Mouse (Mus musculus): ENCODE data around the gene Prdx1. TPM values are rescaled to one million over a fixed set of nuclear protein-coding genes. Genes with fewer than 3 reads are reported as not detected.

The Prdx1 gene
- polyA plus RNA-seq, 1 experiment = 971 TPM

DNA sequence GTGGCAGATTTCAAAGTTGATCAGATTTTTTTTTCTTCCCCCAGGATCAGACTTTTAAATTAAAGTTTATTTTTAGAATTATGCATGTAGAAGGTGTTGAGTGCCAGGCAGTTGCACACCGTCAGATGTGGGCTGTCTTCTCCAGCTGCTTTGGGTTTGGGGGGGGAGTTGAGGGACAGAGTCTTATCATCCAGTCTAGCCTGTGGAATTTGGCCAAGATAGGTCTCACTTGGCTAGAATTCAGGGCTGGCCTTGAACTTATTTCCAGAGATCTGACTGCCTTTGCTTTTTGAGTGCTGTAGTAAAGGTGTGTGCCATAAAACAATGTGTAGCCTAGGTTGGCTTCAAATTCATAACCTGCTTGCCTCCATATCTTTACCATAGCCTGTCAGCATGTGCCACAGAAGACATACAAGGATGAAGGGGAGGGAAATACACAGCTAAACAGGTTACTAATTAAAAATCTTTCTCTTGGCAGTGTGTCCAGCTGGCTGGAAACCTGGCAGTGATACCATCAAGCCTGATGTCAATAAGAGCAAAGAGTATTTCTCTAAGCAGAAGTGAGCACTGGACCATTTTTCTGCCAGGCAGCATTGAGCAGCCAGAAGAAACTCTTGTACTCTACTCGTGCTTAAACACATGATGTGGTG is 13.5 kb downstream of the Prdx1 start:
- no peak overlapping the region for H3K27ac ChIP-seq (replicated peaks; ENCODE audit: low read depth, low read length)

GRCm38 (mm10) chr4:116700964-116701363 is 15.6 kb downstream of the Prdx1 start:
- H3K4me1 ChIP-seq (ENCODE audit: control insufficient read depth, insufficient read depth, insufficient read length, low read length) = no peaks in the 10 kb centered on the region
- H3K4me3 ChIP-seq (ENCODE audit: insufficient read depth, low read depth, low read length) = no peak overlapping the region
- H3K27ac ChIP-seq (replicated peaks; ENCODE audit: low read depth, low read length) = no peak overlapping the region

More for the DNA sequence above, 13.5 kb downstream of the Prdx1 start:
- H3K4me3 ChIP-seq (ENCODE audit: insufficient read depth, low read depth, low read length) = no peak overlapping the region
- no peaks in the 10 kb centered on the region for H3K4me1 ChIP-seq (ENCODE audit: control insufficient read depth, insufficient read depth, insufficient read length, low read length)

DNA sequence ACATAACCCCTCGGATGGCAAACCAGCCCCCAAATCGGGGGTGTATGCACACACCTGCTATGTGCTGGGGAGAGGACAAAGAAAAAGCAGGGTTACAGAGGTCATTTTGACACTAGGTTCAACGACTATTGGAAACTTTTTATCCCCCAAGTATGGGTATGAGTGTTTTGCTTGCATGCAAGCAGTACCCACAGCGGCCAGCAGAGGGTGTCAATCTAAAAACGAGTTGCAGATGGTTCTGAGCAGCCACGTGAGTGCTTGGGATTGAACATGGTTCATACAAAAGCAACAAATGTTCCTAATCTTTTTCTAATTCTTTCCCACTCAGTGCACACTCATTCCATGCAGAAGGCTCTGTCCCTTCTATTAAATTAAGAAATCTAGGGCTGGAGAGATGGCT is 18.5 kb downstream of the Prdx1 start:
- H3K4me3 ChIP-seq (ENCODE audit: insufficient read depth, low read depth, low read length) = no peak overlapping the region
- no peaks in the 10 kb centered on the region for H3K4me1 ChIP-seq (ENCODE audit: control insufficient read depth, insufficient read depth, insufficient read length, low read length)
- H3K27ac ChIP-seq (replicated peaks; ENCODE audit: low read depth, low read length) = no peak overlapping the region

GRCm38 (mm10) chr4:116707666-116708065 is 22.3 kb downstream of the Prdx1 start:
- no peaks in the 10 kb centered on the region for H3K4me1 ChIP-seq (ENCODE audit: control insufficient read depth, insufficient read depth, insufficient read length, low read length)
- H3K4me3 ChIP-seq (ENCODE audit: insufficient read depth, low read depth, low read length) = peak overlapping the region; percentile 73
- peak overlapping the region; percentile 77; the same call in 1 of the 2 replicates for H3K27ac ChIP-seq (replicated peaks; ENCODE audit: low read depth, low read length)

DNA sequence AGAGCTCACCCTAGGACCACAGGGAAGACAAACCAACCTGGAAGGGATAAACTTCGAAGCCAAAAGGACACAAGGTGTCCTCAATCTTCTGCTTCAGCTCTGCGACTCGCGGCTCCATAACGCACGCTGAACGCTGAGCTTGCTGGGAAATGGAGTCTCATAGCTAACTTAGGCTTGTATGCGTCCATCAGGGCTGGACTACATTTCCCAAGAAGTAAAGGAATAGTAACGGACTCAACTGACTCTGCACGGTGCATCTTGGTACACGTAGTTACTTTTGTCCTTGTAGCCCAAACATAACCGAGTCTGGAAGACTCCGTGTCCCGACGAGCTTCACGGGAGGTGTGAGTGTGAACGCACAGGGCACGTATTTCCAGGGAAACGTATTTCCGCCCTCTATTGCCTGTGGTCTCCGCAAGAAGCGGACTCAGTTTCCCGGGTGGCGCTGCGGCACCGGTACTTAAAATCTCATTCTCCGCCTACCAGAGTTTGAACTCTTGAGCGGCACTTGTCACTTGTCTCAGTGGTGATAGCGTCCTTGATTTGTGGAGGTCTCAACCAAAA is 22.9 kb downstream of the Prdx1 start, which contains the start of the genes Mmachc and Ccdc163:
Mmachc (minus strand) TSS at position 206 of the 564 bp plus-strand sequence.
Ccdc163 (plus strand) TSS at position 309 of the 564 bp plus-strand sequence.
- H3K4me3 ChIP-seq (ENCODE audit: insufficient read depth, low read depth, low read length) = peak within 1 kb of the TSS; percentile 73
- no peaks in the 10 kb centered on the region for H3K4me1 ChIP-seq (ENCODE audit: control insufficient read depth, insufficient read depth, insufficient read length, low read length)
- peak within 1 kb of the TSS; percentile 77 for H3K27ac ChIP-seq (replicated peaks; ENCODE audit: low read depth, low read length)

GRCm38 (mm10) chr4:116708791-116709390 is 23.5 kb downstream of the Prdx1 start:
- Histone ChIP-seq H3K27ac (replicated peaks; ENCODE audit: low read depth, low read length) (no peak overlapping the region), H3K4me3 (ENCODE audit: insufficient read depth, low read depth, low read length) (peak overlapping the region; percentile 66), H3K4me1 (ENCODE audit: control insufficient read depth, insufficient read depth, insufficient read length, low read length) (no peaks in the 10 kb centered on the region)

GRCm38 (mm10) chr4:116710154-116710553 is 24.8 kb downstream of the Prdx1 start:
- H3K4me3 ChIP-seq (ENCODE audit: insufficient read depth, low read depth, low read length) = no peak overlapping the region
- no peak overlapping the region for H3K27ac ChIP-seq (replicated peaks; ENCODE audit: low read depth, low read length)
- H3K4me1 ChIP-seq (ENCODE audit: control insufficient read depth, insufficient read depth, insufficient read length, low read length) = no peaks in the 10 kb centered on the region

DNA sequence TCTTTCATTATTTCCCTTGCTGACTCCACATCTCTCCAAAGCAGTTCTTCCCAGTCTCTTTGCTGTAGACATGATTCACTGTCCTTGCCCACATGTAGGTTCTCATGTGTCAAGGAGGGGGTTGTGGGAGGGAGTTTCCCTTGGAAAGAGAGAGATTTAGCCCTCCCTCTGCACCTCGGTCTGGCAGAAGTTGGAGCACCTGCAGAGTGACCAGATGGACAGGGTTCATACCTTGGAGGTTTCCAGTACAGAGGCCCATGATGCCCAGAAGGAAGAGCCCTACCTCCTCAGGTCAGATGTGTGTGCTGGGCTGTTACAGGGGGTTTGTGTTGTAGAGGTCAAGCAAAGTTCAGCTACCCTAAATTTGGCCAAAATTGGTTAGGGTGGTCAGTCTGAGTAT is 27.2 kb downstream of the Prdx1 start:
- Histone ChIP-seq H3K27ac (replicated peaks; ENCODE audit: low read depth, low read length) (no peak overlapping the region), H3K4me1 (ENCODE audit: control insufficient read depth, insufficient read depth, insufficient read length, low read length) (no peaks in the 10 kb centered on the region), H3K4me3 (ENCODE audit: insufficient read depth, low read depth, low read length) (no peak overlapping the region)

- Histone ChIP-seq H3K4me1 (ENCODE audit: control insufficient read depth, insufficient read depth, insufficient read length, low read length) (peaks cover 2% of the 10 kb centered on the region; the same call in 1 of the 2 replicates), H3K4me3 (ENCODE audit: insufficient read depth, low read depth, low read length) (no peak overlapping the region), H3K27ac (replicated peaks; ENCODE audit: low read depth, low read length) (no peak overlapping the region)
Measured at GRCm38 (mm10) chr4:116719396-116719795, 34.1 kb downstream of the Prdx1 start.

DNA sequence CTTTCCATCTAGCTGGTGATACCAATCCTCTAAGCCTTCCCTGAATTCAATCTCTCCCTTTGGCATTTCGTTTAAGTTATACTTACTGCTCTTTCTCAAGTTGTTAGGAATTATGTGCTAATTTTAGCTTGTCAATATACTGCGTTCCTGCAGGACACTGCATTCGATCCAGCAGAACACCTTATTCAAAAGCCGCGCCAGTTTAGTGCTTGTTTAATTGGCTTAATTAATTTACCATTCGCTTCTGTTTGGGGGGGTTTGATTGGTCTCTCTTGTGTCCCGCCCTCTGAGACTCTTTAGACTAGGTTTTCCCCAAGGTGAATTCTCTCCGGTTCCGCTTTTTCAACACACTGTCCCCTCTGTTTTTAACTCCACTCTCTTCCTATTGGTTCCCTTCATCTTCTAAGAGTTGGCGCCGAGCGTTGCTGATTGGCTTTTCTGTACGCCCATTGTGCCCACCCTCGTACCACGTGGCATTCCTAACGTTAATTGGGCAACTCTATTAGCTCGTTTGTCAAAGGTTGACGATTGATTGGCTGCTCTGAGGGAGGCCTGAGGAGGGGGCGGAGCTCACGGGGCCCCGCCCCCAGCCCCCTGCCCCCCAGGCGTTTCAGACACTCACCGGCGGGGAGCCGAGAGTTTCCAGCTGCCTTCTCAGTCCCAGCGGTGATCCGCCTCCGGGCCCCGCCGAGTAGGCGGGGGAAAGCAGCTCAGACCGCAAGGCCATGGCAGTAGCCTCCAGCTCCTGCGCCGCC is 35.2 kb downstream of the Prdx1 start, which contains the start of gene Tesk2:
Tesk2 (plus strand) TSS at position 606 of the 755 bp plus-strand sequence.
- H3K4me1 ChIP-seq (ENCODE audit: control insufficient read depth, insufficient read depth, insufficient read length, low read length) = peaks cover 2% of the 10 kb centered on the region; the same call in 1 of the 2 replicates
- H3K4me3 ChIP-seq (ENCODE audit: insufficient read depth, low read depth, low read length) = peak within 1 kb of the TSS; percentile 84
- no peak within 1 kb of the TSS for H3K27ac ChIP-seq (replicated peaks; ENCODE audit: low read depth, low read length)

DNA sequence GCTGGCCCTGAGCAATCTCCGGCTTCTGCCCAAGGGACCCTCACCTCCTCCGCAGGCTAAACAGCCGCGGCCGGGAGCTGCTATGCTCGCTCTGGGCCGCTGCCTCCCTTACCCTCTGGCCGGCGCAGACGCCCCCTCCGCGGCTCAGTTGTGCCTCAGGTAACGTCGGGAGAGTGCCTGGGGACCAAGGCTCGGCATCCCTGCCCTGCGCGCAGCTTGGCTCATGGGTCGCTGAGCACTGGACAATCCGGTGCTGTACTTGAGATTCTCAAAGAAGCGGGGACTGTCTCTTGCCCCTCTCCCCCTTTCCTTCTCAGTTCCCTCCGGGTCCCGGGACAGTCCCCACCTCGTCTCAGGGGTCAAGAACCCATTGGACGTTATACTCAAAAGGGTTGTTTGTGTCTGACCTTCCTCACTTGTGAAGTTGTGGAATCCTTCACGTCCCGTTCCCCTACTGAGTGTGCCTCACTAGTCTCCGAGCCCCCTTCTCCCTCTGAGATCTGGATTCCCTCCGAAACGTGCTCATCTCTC is 35.8 kb downstream of the Prdx1 start:
- H3K4me3 ChIP-seq (ENCODE audit: insufficient read depth, low read depth, low read length) = peak overlapping the region; percentile 84
- H3K27ac ChIP-seq (replicated peaks; ENCODE audit: low read depth, low read length) = no peak overlapping the region
- peaks cover 2% of the 10 kb centered on the region; the same call in 1 of the 2 replicates for H3K4me1 ChIP-seq (ENCODE audit: control insufficient read depth, insufficient read depth, insufficient read length, low read length)

GRCm38 (mm10) chr4:116722230-116722629 is 36.9 kb downstream of the Prdx1 start:
- H3K27ac ChIP-seq (replicated peaks; ENCODE audit: low read depth, low read length) = no peak overlapping the region
- H3K4me3 ChIP-seq (ENCODE audit: insufficient read depth, low read depth, low read length) = no peak overlapping the region
- H3K4me1 ChIP-seq (ENCODE audit: control insufficient read depth, insufficient read depth, insufficient read length, low read length) = peaks cover 2% of the 10 kb centered on the region; the same call in 1 of the 2 replicates

DNA sequence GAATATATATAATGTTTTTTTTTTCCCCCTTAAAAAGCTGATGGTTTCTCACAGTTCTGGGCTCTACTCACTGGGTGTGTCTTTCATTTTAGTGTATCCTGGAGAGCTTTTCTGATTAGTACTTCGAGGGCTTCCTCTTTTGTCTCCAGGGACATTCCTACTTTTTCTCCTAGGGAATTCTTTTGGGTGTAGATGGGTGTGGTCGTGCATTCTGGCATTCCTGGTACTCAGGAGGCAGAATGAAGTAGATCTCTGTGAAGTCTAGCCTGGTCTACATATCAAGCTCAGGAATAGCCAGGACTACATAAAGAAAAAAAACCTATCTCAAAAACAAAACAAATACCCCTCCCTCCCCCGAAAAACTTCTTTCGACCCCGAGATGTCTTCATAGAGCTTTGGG is 40.1 kb downstream of the Prdx1 start:
- H3K4me1 ChIP-seq (ENCODE audit: control insufficient read depth, insufficient read depth, insufficient read length, low read length) = peaks cover 2% of the 10 kb centered on the region; the same call in 1 of the 2 replicates
- H3K27ac ChIP-seq (replicated peaks; ENCODE audit: low read depth, low read length) = no peak overlapping the region
- H3K4me3 ChIP-seq (ENCODE audit: insufficient read depth, low read depth, low read length) = no peak overlapping the region

DNA sequence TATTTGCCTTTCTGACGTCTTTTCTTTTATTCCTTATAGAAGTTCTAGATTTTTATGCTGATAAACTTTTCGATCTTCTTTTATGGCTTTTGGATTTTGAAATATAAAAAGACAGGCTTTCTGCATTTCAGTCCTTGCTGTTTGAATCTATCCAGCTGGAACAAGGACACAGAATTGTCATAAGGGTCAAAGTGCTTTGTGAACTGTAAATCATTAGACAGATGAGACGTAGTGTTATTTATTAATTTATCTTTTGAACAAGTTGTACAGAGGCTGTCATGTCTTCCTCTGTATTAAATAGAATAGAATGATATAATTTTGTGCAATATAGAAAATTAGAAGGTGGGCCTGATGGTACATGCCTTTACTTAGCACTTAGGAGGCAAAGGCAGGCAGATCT is 42.1 kb downstream of the Prdx1 start:
- H3K4me1 ChIP-seq (ENCODE audit: control insufficient read depth, insufficient read depth, insufficient read length, low read length) = no peaks in the 10 kb centered on the region
- no peak overlapping the region for H3K4me3 ChIP-seq (ENCODE audit: insufficient read depth, low read depth, low read length)
- H3K27ac ChIP-seq (replicated peaks; ENCODE audit: low read depth, low read length) = no peak overlapping the region

GRCm38 (mm10) chr4:116729532-116729931 is 44.2 kb downstream of the Prdx1 start:
- Histone ChIP-seq H3K27ac (replicated peaks; ENCODE audit: low read depth, low read length) (no peak overlapping the region), H3K4me3 (ENCODE audit: insufficient read depth, low read depth, low read length) (no peak overlapping the region), H3K4me1 (ENCODE audit: control insufficient read depth, insufficient read depth, insufficient read length, low read length) (no peaks in the 10 kb centered on the region)
